Mouse (Mus musculus): ENCODE results near the gene Eif4b.
A peak's percentile ranks its signal among the peaks of the same experiment; 100 is the strongest.
"Not testable (repeated sequence)": the region's sequence is repeated elsewhere in the genome, so short reads cannot be mapped to it uniquely, and the experiment has no call there.

The Eif4b gene

GRCm38 (mm10) chr15:102074876-102075585, 1.5 kb downstream of the Eif4b start:
- DNase-seq: no peak

- DNase-seq: no peak
These were observed 3.6 kb downstream of the Eif4b start for GRCm38 (mm10) chr15:102077111-102077677.

GRCm38 (mm10) chr15:102079221-102079620, 5.6 kb downstream of the Eif4b start:
- DNase-seq: no peak

GRCm38 (mm10) chr15:102079924-102080323, 6.4 kb downstream of the Eif4b start:
- DNase-seq: not testable (repeated sequence)

- DNase-seq: no peak
These were observed 6.9 kb downstream of the Eif4b start for GRCm38 (mm10) chr15:102080429-102080828.

- DNase-seq: no peak
These were observed 8.6 kb downstream of the Eif4b start for GRCm38 (mm10) chr15:102082148-102082547.

- DNase-seq: no peak
These were observed 9.5 kb downstream of the Eif4b start for GRCm38 (mm10) chr15:102083028-102083427.

GRCm38 (mm10) chr15:102089914-102090585, 16.5 kb downstream of the Eif4b start:
- DNase-seq: no peak

GRCm38 (mm10) chr15:102091063-102091679, 17.6 kb downstream of the Eif4b start:
- no peak for DNase-seq

GRCm38 (mm10) chr15:102091688-102092087, 18.1 kb downstream of the Eif4b start:
- no peak for DNase-seq

GRCm38 (mm10) chr15:102092222-102092621, 18.6 kb downstream of the Eif4b start:
- DNase-seq: no peak

- no peak for DNase-seq
These were observed 20.6 kb downstream of the Eif4b start for GRCm38 (mm10) chr15:102094157-102094556.

GRCm38 (mm10) chr15:102094988-102095387, 21.4 kb downstream of the Eif4b start:
- DNase-seq: no peak

GRCm38 (mm10) chr15:102097147-102097915, 23.8 kb downstream of the Eif4b start:
- DNase-seq: no peak

GRCm38 (mm10) chr15:102097991-102098555, 24.5 kb downstream of the Eif4b start:
- DNase-seq: no peak

GRCm38 (mm10) chr15:102099260-102099659, 25.7 kb downstream of the Eif4b start:
- DNase-seq: no peak

GRCm38 (mm10) chr15:102099771-102100160, 26.2 kb downstream of the Eif4b start:
- no peak for DNase-seq

GRCm38 (mm10) chr15:102100161-102100981, 26.8 kb downstream of the Eif4b start, which contains the start of gene Tns2:
Gene Tns2, plus strand, starts transcription at chr15:102100413.
- peak; percentile 85 for DNase-seq

- DNase-seq: no peak
These were observed 27.6 kb downstream of the Eif4b start for GRCm38 (mm10) chr15:102100996-102101671.

GRCm38 (mm10) chr15:102101672-102102541, 28.3 kb downstream of the Eif4b start:
- DNase-seq: no peak
